Mouse (Mus musculus): ENCODE measurements around the gene Arl8a. TPM values are rescaled to one million over a fixed set of nuclear protein-coding genes. Genes with fewer than 3 reads are reported as not detected.

The Arl8a gene
- total and polyA plus RNA-seq, 2 experiments from 2014 or later = 384 to 399 TPM

DNA sequence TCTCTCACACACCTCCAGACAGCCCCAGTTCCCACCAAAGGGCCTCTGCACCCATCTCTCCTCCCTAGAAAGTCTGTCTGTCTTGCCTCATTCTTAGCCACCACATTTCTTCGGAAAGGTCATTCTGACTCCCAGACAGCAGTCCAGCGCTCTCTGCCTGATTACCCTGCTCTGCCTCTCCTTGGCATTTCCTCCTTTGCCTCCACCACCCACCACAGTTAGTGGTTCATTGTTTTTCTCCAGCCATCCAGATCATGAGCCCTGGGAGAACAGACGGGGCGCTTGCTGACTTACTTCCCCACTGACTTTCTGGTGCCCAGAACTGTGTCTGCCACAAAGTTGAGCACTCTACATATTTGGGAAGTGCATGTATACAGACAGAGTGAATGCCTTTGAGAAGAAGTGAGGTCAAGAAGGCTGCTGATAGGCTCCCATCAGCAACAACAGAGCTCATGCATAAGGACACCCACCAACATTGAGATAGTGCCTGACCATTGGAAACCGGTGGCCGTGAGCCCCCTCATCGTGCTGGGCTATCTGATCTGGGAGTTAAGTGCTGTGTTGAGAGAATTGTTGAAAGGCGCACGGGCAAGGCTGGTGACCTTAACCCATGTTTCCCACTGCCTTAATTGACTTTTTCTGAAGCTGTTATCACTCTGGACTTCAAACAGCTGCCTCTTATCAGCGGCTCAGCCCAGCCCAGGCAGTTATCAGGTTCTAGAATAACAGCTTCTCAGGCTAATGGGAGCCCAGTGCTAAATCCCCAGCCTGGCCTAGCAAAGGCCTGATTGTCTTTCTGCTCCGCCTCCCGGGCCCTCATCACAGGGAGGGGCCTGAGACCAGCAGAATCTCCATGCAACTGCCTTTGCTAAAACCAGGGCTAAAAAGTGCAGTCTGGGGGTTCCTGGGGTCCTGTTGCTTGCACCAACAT, 57.8 kb downstream of the Arl8a start:
- Histone ChIP-seq H3K4me1 (ENCODE audit: insufficient read depth, low read length) (no peaks in the 10 kb centered on the region), H3K4me3 (ENCODE audit: low read depth, low read length) (no peak overlapping the region), H3K27ac (ENCODE audit: low read depth, low read length) (no peak overlapping the region), H3K9ac (replicated peaks; ENCODE audit: low read length, poor library complexity, severe bottlenecking) (no peak overlapping the region), H3K4me2 (ENCODE audit: low read depth, low read length, poor library complexity, severe bottlenecking) (no peak overlapping the region), H3K36me3 (ENCODE audit: insufficient read depth, low read length) (no peaks in the 10 kb centered on the region), H3K27me3 (ENCODE audit: insufficient read depth, low read length) (no peaks in the 10 kb centered on the region), H3K9me3 (ENCODE audit: low read length) (no peaks in the 10 kb centered on the region)
- WGBS = 42% methylated on average over 12 of the region's 12 CpGs
- TF ChIP-seq CTCF (IDR thresholded peaks at IDR 0.05) = no peak
- ATAC-seq (ENCODE audit: low FRiP score) (no peak), DNase-seq (ENCODE audit: low spot score) (no peak)

GRCm38 (mm10) chr1:135205257-135205656, 58.6 kb downstream of the Arl8a start:
- DNase-seq (ENCODE audit: low spot score) = no peak
- Histone ChIP-seq H3K4me1 (ENCODE audit: insufficient read depth, low read length) (no peaks in the 10 kb centered on the region), H3K27ac (ENCODE audit: low read depth, low read length) (no peak overlapping the region), H3K27me3 (ENCODE audit: insufficient read depth, low read length) (no peaks in the 10 kb centered on the region), H3K36me3 (ENCODE audit: insufficient read depth, low read length) (no peaks in the 10 kb centered on the region), H3K4me2 (ENCODE audit: low read depth, low read length, poor library complexity, severe bottlenecking) (no peak overlapping the region), H3K9me3 (ENCODE audit: low read length) (no peaks in the 10 kb centered on the region), H3K9ac (replicated peaks; ENCODE audit: low read length, poor library complexity, severe bottlenecking) (no peak overlapping the region), H3K4me3 (ENCODE audit: low read depth, low read length) (no peak overlapping the region)
- no peak for ATAC-seq (ENCODE audit: low FRiP score)
- WGBS = 62% methylated on average over 4 of the region's 4 CpGs
- TF ChIP-seq CTCF (IDR thresholded peaks at IDR 0.05) = no peak

Other genes with a start within 250 kb of the Arl8a start
- 37.7 and 43.8 TPM in 2 replicates for gene Ppp1r12b, start 190.9 kb upstream of the Arl8a start, total RNA-seq (2014; rRNA removed)
- 9.1 and 11.3 TPM in 2 replicates for gene Ppp1r12b, start 190.9 kb upstream of the Arl8a start, polyA plus RNA-seq (2015; fragmentation: Nextera tagmentation; extraction: Ambion mirVana)
- gene Ube2t, start 184.3 kb upstream of the Arl8a start, total RNA-seq (2014; rRNA removed) = 3.1 and 3.5 TPM in 2 replicates
- gene Ube2t, start 184.3 kb upstream of the Arl8a start, polyA plus RNA-seq (2015; fragmentation: Nextera tagmentation; extraction: Ambion mirVana) = 3.8 and 5.3 TPM in 2 replicates
- 2.5 and 3.8 TPM in 2 replicates for gene Lgr6, start 41.5 kb upstream of the Arl8a start, total RNA-seq (2014; rRNA removed)
- gene Lgr6, start 41.5 kb upstream of the Arl8a start, polyA plus RNA-seq (2015; fragmentation: Nextera tagmentation; extraction: Ambion mirVana) = 1.9 and 2.1 TPM in 2 replicates
- 0.05 and 0.24 TPM in 2 replicates for gene Ptpn7, start 14.1 kb upstream of the Arl8a start, total RNA-seq (2014; rRNA removed)
- gene Ptpn7, start 14.1 kb upstream of the Arl8a start, polyA plus RNA-seq (2015; fragmentation: Nextera tagmentation; extraction: Ambion mirVana) = 0.05 and 0.15 TPM in 2 replicates
- gene Gpr37l1, start 20.9 kb downstream of the Arl8a start, total RNA-seq (2014; rRNA removed) = 14.1 and 25.7 TPM in 2 replicates
- 8.8 and 12.8 TPM in 2 replicates for gene Gpr37l1, start 20.9 kb downstream of the Arl8a start, polyA plus RNA-seq (2015; fragmentation: Nextera tagmentation; extraction: Ambion mirVana)
- 0.14 and 0.77 TPM in 2 replicates for gene Elf3, start 111.7 kb downstream of the Arl8a start, total RNA-seq (2014; rRNA removed)
- 0.36 and 0.60 TPM in 2 replicates for gene Elf3, start 111.7 kb downstream of the Arl8a start, polyA plus RNA-seq (2015; fragmentation: Nextera tagmentation; extraction: Ambion mirVana)
- 76.3 and 79.7 TPM in 2 replicates for gene Rnpep, start 137.3 kb downstream of the Arl8a start, total RNA-seq (2014; rRNA removed)
- gene Rnpep, start 137.3 kb downstream of the Arl8a start, polyA plus RNA-seq (2015; fragmentation: Nextera tagmentation; extraction: Ambion mirVana) = 49.2 and 52.4 TPM in 2 replicates
- 19.0 and 34.4 TPM in 2 replicates for gene Timm17a, start 167.0 kb downstream of the Arl8a start, total RNA-seq (2014; rRNA removed)
- 165 and 166 TPM in 2 replicates for gene Timm17a, start 167.0 kb downstream of the Arl8a start, polyA plus RNA-seq (2015; fragmentation: Nextera tagmentation; extraction: Ambion mirVana)
- 0.16 TPM in 1 of 2 replicates, not detected in the other for gene Lmod1, start 178.0 kb downstream of the Arl8a start, total RNA-seq (2014; rRNA removed)
- gene Lmod1, start 178.0 kb downstream of the Arl8a start, polyA plus RNA-seq (2015; fragmentation: Nextera tagmentation; extraction: Ambion mirVana) = 0.26 and 0.35 TPM in 2 replicates
- gene Shisa4, start 228.4 kb downstream of the Arl8a start, total RNA-seq (2014; rRNA removed) = 129 and 133 TPM in 2 replicates
- 141 and 146 TPM in 2 replicates for gene Shisa4, start 228.4 kb downstream of the Arl8a start, polyA plus RNA-seq (2015; fragmentation: Nextera tagmentation; extraction: Ambion mirVana)

Data from midbrain, postnatal 0 days (tissue).